10 mouse cellular contexts compared by ENCODE assay signal in the genomic region with DNA sequence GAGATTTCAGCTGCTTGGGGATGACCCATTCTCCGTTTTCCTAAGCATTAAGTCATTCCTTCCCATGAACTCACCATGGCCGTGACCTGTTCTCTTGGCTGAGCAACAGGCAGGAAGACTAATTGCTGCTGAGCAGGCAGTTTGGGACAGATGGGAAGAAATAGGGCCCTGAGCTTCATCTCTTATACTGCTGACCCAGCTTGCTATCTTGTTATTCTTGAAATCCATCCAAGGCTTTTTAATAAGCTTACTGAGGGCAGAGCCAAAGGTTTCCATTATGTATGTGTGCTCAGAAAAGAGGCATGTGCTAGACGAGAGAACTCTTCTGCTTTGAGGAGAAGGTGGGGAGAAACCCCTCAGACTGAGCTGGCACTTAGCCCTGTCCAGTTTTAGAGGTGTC. TPM values are rescaled to one million over a fixed set of nuclear protein-coding genes. Genes with fewer than 3 reads are reported as not detected.
DNase-seq lines count a peak whose midpoint lies in the region; ATAC-seq and TF ChIP-seq lines count a peak whose summit lies in the region.
"Had no signal": no experiment of that assay in that cellular context is flagged by ENCODE, and none has a peak within 500 bp of the region (broad histone marks: within the 10 kb centered on the region; RNA-seq: fewer than 3 reads in every experiment).

No protein-coding gene starts in this region.

- H3K9ac ChIP-seq in embryonic facial prominence, embryonic 14.5 days (ENCODE audit: low read depth, low read length) = no peak overlapping the region
- H3K9ac ChIP-seq in kidney, postnatal 0 days (ENCODE audit: low read depth, low read length) = no peak overlapping the region
- H3K9ac ChIP-seq: midbrain, embryonic 12.5 days had no signal

- TF ChIP-seq CTCF in kidney, postnatal 0 days (IDR thresholded peaks at IDR 0.05; ENCODE audit: low read depth) = no peak

- peak; percentile 56 for DNase-seq in embryonic facial prominence, embryonic 14.5 days (ENCODE audit: low spot score)
- DNase-seq in embryonic facial prominence, embryonic 10.5 days (ENCODE audit: low spot score) = no peak
- DNase-seq in urinary bladder, postnatal 14 days (ENCODE audit: low spot score) = peak; percentile 8
- no peak for DNase-seq in urinary bladder, adult 18-20 months (ENCODE audit: low spot score in 2 of 2)
- DNase-seq in kidney, postnatal 0 days (ENCODE audit: low spot score) = peak; percentile 69
- DNase-seq in spleen, postnatal 4 days (ENCODE audit: low spot score in 2 of 2) = no peak
- no peak for DNase-seq in c-Kit-positive CD71-positive TER-119-positive erythroid progenitor cells, embryonic 14.5 days (ENCODE audit: low spot score)
- DNase-seq: spleen, adult 18-20 months had no signal

- H3K4me3 ChIP-seq in embryonic facial prominence, embryonic 14.5 days (ENCODE audit: low read depth, low read length) = no peak overlapping the region
- no peak overlapping the region for H3K4me3 ChIP-seq in embryonic facial prominence, embryonic 10.5 days
- H3K4me3 ChIP-seq in kidney, postnatal 0 days (replicated peaks; ENCODE audit: low read depth, low read length) = no peak overlapping the region
- H3K4me3 ChIP-seq: midbrain, embryonic 12.5 days had no signal

- H3K9me3 ChIP-seq in embryonic facial prominence, embryonic 14.5 days (ENCODE audit: control insufficient read depth, low read length) = no peaks in the 10 kb centered on the region
- no peaks in the 10 kb centered on the region for H3K9me3 ChIP-seq in embryonic facial prominence, embryonic 10.5 days
- no peaks in the 10 kb centered on the region for H3K9me3 ChIP-seq in kidney, postnatal 0 days (replicated peaks; ENCODE audit: low read length)
- H3K9me3 ChIP-seq: midbrain, embryonic 12.5 days had no signal

- H3K4me1 ChIP-seq in embryonic facial prominence, embryonic 14.5 days (ENCODE audit: control insufficient read depth, insufficient read depth, low read length) = no peaks in the 10 kb centered on the region
- no peaks in the 10 kb centered on the region for H3K4me1 ChIP-seq in embryonic facial prominence, embryonic 10.5 days
- no peaks in the 10 kb centered on the region for H3K4me1 ChIP-seq in kidney, postnatal 0 days (replicated peaks; ENCODE audit: insufficient read depth, low read length)
- H3K4me1 ChIP-seq: midbrain, embryonic 12.5 days had no signal

- no peak overlapping the region for H3K4me2 ChIP-seq in embryonic facial prominence, embryonic 14.5 days (ENCODE audit: low read depth, low read length)
- H3K4me2 ChIP-seq in kidney, postnatal 0 days (ENCODE audit: low read length) = no peak overlapping the region
- H3K4me2 ChIP-seq: midbrain, embryonic 12.5 days had no signal

- no peaks in the 10 kb centered on the region; the same call in 1 of the 2 replicates for H3K27me3 ChIP-seq in embryonic facial prominence, embryonic 14.5 days (replicated peaks; ENCODE audit: control insufficient read depth, insufficient read depth, low read length)
- peaks cover 73% of the 10 kb centered on the region for H3K27me3 ChIP-seq in embryonic facial prominence, embryonic 10.5 days (replicated peaks; ENCODE audit: low read depth, poor library complexity, severe bottlenecking)
- H3K27me3 ChIP-seq in kidney, postnatal 0 days (ENCODE audit: insufficient read depth, low read length) = no peaks in the 10 kb centered on the region

- H3K27ac ChIP-seq in embryonic facial prominence, embryonic 14.5 days (replicated peaks; ENCODE audit: low read depth, low read length) = no peak overlapping the region
- no peak overlapping the region for H3K27ac ChIP-seq in embryonic facial prominence, embryonic 10.5 days (replicated peaks)
- H3K27ac ChIP-seq in kidney, postnatal 0 days = no peak overlapping the region
- H3K27ac ChIP-seq: midbrain, embryonic 12.5 days had no signal

- ATAC-seq in embryonic facial prominence, embryonic 14.5 days (ENCODE audit: low read depth) = 0 out of 2 replicates have a peak, but pooled peaks have one; percentile 30
- no peak; the same call in 1 of the 2 replicates for ATAC-seq in kidney, postnatal 0 days (replicated peaks; ENCODE audit: low FRiP score, low read depth)
- ATAC-seq in inflammation-experienced regulatory T-cells, adult 6 months = no peak

- no peaks in the 10 kb centered on the region for H3K36me3 ChIP-seq in embryonic facial prominence, embryonic 14.5 days (ENCODE audit: control insufficient read depth, insufficient read depth, low read length)
- no peaks in the 10 kb centered on the region for H3K36me3 ChIP-seq in embryonic facial prominence, embryonic 10.5 days (replicated peaks)
- no peaks in the 10 kb centered on the region for H3K36me3 ChIP-seq in kidney, postnatal 0 days (ENCODE audit: insufficient read depth, low read length)

- 63% methylated on average over 3 of the region's 3 CpGs for WGBS in embryonic facial prominence, embryonic 14.5 days
- 83% methylated on average over 3 of the region's 3 CpGs for WGBS in embryonic facial prominence, embryonic 10.5 days
- 39% methylated on average over 3 of the region's 3 CpGs for WGBS in kidney, postnatal 0 days

RNA-seq across cellular contexts. Expression of a gene that starts 55.4 kb away (rescaled TPM):
- polyA plus RNA-seq in embryonic facial prominence, embryonic 14.5 days (2014; fragmentation: Nextera tagmentation; extraction: Ambion mirVana) = 31.6 and 35.1 TPM in 2 replicates
- polyA plus RNA-seq in embryonic facial prominence, embryonic 10.5 days (2016; fragmentation: Nextera tagmentation; extraction: Ambion mirVana) = 23.1 and 25.0 TPM in 2 replicates
- 30.1 and 30.8 TPM in 2 replicates for polyA plus RNA-seq in kidney, postnatal 0 days (2015; fragmentation: Nextera tagmentation; extraction: Ambion mirVana)
- 10 to 100 TPM; 31.9 to 40.6 (median 34.5) TPM for polyA plus RNA-seq in inflammation-experienced regulatory T-cells, adult 6 months (2017; shearing (Covaris generic))

RNA-seq across cellular contexts. Expression of a gene that starts 55.6 kb away (rescaled TPM):
- polyA plus RNA-seq in embryonic facial prominence, embryonic 14.5 days (2014; fragmentation: Nextera tagmentation; extraction: Ambion mirVana) = 6.4 and 7.3 TPM in 2 replicates
- 6.4 and 6.5 TPM in 2 replicates for polyA plus RNA-seq in embryonic facial prominence, embryonic 10.5 days (2016; fragmentation: Nextera tagmentation; extraction: Ambion mirVana)
- polyA plus RNA-seq in kidney, postnatal 0 days (2015; fragmentation: Nextera tagmentation; extraction: Ambion mirVana) = 7.8 and 8.2 TPM in 2 replicates
- polyA plus RNA-seq in inflammation-experienced regulatory T-cells, adult 6 months (2017; shearing (Covaris generic)) = 1 to 10 TPM; 4.5 to 6.5 (median 5.2) TPM

Comparison
In these comparisons a context has a peak if more than half of its experiments do, and no peak if none do; other contexts are left out.
1. DNase-seq: peak in embryonic facial prominence, embryonic 14.5 days (single experiment), urinary bladder, postnatal 14 days (single experiment) and kidney, postnatal 0 days (single experiment); none in embryonic facial prominence, embryonic 10.5 days (single experiment), urinary bladder, adult 18-20 months (0 of 2), spleen, postnatal 4 days (0 of 2) and c-Kit-positive CD71-positive TER-119-positive erythroid progenitor cells, embryonic 14.5 days (single experiment).